Mouse (Mus musculus) cerebellum, adult 11-12 months (tissue): ENCODE data around the gene St7.
"Not testable (repeated sequence)": the region's sequence is repeated elsewhere in the genome, so short reads cannot be mapped to it uniquely, and the experiment has no call there.

Source experiments
- DNase-seq: peaks from one replicate; pipeline ENCODE4 v3.0.0; 2022

St7 gene

DNA sequence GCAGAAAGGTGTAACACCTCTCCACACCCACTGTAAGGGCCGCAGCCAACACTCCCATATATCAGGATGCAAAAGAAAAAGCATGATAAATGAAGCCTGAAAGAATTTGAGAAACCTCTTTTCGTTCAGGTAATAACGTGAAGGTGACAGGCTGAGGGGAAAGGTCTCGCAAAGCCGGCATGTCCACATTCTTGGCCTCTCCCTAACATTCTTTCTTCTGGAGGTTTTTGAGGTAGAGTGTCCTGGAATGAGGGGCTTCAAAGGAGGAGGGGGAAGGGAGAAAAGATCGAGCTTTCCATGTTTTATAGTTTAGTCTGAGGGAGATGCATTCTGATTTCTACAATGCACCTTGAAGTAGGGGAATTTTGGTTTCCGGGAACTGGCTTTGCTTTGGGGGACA, at the start of gene St7:
St7 (plus strand) TSS at position 287 of the 400 bp plus-strand sequence.
- no peak for DNase-seq

- DNase-seq, result no peak
Observed at GRCm38 (mm10) chr6:17646107-17646506, 46.6 kb upstream of the St7 start.

DNA sequence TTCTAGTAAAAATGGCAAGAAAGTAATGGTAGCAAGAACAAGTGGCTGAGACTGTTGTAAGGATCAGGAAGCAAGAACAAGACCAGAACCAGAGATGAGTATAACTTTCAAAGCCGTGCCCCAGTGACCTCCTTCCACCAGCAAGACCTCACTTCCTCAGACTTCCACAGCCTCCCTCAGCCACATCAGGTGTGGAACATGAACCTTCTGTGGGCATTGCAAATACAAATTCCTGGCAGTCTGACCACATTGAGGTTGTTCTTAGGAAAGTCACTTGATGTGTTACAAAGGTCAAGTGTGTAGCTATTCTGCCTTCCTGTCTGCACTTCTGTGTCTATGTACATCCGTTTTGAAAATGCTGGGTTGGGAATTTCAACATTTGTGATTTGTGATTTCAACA, 40.6 kb upstream of the St7 start:
- no peak for DNase-seq

DNA sequence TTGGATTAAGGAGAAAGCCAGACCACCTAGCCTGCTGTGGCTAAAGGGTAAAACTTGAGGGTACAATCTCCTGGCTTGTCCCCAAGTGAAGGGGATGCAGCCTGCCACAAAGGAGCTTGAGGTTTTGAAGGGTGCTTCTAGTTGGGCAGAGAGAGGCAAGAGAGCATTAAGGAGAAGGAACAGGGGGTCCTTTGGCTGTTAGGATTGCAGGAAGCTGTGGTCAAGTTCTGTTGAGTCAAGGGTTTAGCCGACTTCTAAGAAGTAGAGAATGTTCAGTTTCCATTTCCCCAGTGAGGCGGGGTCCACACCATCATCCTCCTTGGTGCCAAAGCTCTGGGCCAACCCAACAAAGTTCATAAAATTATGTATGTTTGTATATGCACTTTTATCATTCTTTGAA, 37.7 kb upstream of the St7 start:
- DNase-seq, result no peak

DNA sequence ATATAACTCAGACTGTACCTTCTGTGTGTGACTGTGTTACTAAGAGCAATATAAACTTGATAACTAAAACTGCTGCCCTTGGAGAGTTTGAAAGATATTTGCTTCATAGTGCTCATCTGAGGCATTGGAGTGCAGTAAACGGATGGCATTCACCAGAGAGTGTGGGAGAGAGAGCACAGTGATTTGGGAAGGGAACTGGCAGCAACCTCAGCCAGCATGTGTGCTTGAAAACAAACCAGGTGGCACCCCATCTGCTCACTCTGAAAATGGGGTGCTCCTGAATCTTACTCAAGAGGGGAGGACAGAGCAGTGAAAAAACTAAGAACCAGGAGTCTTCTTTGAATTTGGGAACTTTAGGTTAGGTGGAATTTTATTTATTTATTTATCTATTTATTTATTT, 35.4 kb upstream of the St7 start:
- DNase-seq, result peak; percentile 90

DNA sequence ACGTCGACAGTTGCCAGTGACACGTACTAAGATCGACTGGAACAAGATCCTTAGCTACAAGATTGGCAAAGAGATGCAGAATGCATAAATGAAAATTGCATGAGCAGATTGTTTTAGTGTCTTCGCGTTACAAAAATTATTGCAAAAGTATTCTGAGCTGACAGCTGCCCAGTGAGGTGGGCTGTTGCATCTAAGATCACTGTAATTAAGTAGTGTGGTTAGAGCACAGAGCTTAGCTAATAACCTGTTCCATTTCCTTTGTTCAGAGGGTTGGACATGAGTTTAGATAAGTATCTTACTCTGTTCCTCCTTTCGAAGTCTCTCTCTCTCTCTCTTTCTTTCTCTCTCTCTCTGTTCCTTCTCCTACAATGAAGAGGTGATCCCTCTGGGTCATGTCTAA, 27.4 kb upstream of the St7 start:
- no peak for DNase-seq

DNA sequence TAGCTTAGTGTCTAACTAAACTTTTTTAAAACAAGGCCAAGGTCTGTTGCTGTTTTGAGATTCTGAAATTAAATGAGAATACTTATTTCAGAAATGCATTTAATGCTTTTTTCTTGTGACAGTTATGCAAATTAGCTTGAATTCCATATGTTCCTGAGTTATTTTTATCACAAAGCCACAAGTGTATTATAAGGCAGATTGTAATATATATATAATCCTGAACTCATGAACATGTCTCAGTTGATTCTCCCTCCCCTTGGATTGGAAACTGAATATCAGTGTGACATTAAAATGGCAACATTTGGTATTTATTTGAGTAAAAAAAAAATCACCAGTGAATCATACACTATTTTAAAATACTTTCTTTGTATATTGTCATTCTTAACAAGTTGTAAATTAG, 26.7 kb upstream of the St7 start:
- no peak for DNase-seq

GRCm38 (mm10) chr6:17667813-17668212, 24.9 kb upstream of the St7 start:
- no peak for DNase-seq

GRCm38 (mm10) chr6:17668334-17668733, 24.4 kb upstream of the St7 start:
- no peak for DNase-seq

DNA sequence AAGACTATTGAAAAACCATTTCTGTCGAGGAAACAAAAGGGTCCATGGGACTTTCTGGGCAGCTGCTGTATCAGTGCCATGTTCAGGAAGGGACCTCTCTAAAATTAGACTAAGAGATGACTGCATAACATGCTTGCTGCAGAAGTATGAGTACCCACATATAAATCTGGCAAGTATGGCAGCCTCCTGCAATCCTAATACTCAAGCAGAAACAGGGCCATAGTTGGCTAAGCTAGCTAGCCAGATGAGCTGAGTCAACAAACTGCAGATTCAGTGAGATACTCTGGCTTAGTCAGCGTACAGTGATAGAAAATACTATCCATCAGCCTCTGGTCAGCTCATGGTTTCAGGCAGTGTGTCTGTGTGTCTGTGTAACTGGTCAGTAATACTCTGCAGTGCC, 22.9 kb upstream of the St7 start:
- no peak for DNase-seq

DNA sequence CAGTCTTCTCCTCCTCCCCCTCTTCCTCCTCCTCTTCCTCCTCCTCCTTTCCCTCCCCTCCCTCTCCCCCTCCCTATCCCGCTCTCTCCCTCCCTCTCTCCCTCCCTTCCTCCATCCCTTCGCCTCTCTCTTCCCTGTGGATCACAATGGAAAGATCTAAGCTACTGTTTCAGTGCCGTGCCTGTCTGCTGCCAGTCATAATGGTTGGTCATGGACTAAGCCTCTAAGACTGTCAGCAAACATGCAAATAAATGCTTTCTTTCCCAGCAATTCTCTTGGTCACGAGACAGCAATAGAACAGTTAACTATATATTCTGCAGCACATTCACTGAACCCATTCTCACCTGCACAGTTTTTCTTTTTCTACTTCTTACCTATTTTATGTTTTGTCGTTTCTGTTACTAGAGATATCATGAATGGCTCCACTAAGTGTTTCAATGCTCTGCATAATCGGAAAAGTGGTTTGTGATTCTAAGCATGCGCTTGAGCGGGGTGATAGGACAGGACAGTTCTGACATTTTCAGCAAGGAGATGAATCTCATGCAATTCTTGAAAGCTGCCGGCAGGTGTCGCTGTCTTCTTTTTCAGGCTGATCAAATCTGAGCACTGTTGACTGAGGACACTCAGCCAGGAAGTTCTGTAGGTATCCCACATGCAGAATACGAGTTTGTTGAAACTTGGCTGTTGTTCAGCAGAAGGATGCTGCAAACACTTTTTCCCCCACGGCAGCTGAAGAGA, 17.5 kb upstream of the St7 start:
- peak; percentile 38 for DNase-seq

- DNase-seq, result no peak
Observed at GRCm38 (mm10) chr6:17677008-17677407, 15.7 kb upstream of the St7 start.

- DNase-seq, result no peak
Observed at GRCm38 (mm10) chr6:17680266-17680925, 12.3 kb upstream of the St7 start.

- no peak for DNase-seq
Observed at GRCm38 (mm10) chr6:17681810-17682209, 10.9 kb upstream of the St7 start.

DNA sequence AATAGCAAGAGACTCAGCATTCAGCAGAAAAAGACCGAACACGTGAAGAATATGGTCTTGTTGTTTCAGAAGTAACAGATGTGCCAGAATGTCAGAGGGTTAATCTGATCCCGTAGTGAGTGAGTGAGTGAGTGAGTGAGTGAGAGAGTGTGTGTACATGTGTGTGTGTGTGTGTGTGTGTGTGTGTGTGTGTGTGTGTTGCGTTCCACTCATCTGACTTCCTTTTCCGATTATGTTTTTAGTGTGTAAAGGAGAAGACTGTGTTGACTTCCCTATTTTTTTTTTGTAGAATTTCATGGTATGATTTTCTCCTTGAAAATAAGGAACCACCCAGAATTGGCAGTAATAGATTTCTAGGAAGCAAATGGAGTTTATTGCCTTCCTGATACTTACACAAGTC, 4.1 kb upstream of the St7 start:
- DNase-seq, result no peak

GRCm38 (mm10) chr6:17693726-17694549, 1.2 kb downstream of the St7 start:
- DNase-seq, result peak; percentile 65

DNA sequence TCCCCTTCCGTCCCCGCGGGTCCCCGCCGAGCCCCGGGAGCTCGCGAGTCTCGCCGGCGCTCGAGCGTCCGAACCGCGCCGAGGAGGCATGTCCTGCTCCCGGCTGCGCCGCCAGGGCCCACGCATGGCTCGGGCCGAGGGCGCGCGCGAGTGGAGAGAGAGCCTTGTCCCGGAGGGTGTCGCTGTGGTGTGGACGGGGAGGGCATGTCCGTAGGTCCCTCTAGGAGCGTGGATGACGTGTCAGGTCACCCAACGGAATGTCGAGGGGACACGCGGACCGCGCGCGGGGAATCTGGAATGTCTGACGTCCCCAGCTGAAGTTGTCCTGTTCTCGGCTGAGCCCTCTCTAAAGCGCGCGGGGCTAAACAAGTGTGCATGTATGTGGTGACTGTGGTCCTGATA, 1.8 kb downstream of the St7 start:
- peak; percentile 79 for DNase-seq

DNA sequence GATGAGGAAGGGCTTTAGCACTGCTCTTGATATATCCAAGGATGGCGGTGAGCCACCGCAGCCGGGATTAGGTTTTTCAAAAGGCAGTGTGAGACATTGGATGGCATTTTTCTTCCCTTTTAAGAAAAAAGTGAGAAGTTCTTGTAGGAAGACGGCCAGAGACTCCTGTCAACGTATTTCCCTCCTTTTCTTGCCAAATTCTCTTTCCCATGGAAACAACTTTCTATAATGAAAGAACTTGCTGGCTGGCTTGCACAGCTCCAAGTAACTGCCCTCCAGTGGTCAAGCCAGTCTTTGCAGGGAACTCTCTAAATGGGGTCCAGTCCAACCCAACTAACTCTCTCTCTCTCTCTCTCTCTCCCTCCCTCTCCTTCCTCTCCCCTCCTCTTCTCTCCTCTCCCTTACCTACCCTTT, 3.6 kb downstream of the St7 start:
- DNase-seq, result peak; percentile 31

GRCm38 (mm10) chr6:17700936-17701612, 8.3 kb downstream of the St7 start:
- DNase-seq, result no peak

- not testable (repeated sequence) for DNase-seq
Observed at GRCm38 (mm10) chr6:17704038-17704437, 11.3 kb downstream of the St7 start.

- no peak for DNase-seq
Observed at GRCm38 (mm10) chr6:17705973-17706372, 13.2 kb downstream of the St7 start.

DNA sequence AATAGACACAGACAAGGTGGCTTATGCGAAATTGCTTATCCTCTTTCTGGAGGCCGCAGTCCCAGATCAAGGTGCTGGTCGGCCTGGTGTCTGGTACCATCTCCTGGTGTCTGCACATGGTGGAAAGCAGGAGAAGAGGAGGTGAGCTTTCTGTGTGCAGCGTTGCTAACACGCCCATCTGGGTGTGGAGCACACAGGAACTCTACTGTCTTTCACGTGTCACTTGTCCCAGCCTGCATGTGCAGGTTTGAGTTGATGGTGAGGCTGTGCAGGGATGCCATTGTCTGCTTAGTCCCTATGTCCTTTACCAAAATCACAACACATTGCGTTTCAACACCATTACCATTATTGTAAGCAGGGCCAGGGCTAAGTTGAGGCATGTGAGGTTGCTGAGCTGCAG, 26.2 kb downstream of the St7 start:
- no peak for DNase-seq

DNA sequence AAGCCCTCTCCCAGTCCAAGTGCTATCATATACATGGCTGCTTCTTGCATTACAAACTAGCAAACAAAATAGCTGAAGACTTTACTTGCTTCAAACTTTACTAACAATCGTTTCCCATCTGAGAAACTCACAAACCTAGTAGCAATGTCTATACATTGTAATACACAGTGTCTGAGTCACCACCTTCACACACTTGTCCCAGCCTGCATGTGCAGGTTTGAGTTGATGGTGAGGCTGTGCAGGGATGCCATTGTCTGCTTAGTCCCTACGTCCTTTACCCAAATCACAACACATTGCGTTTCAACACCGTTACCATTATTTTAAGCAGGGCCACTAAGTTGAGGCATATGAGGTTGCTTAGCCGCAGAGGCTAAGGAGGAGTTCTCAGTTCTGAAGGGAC, 26.7 kb downstream of the St7 start:
- DNase-seq, result no peak
